Mouse (Mus musculus) splenic B cell, adult 2 months (primary cell): ENCODE results near the gene G2e3.

Experiments used
- DNase-seq: peaks from one replicate; pipeline ENCODE4 v3.0.0-alpha.2; 2011; ENCODE audit warnings: low read depth, low spot score
- H3K27me3 ChIP-seq: 2 replicates; pipeline ENCODE4 v1.6.1; 2012; ENCODE audit warnings: mild to moderate bottlenecking, low read length, moderate library complexity, mixed read lengths; ENCODE audit not compliant: control insufficient read depth, poor library complexity, insufficient read depth, severe bottlenecking
- H3K36me3 ChIP-seq: 2 replicates; pipeline ENCODE4 v1.6.1; 2012; ENCODE audit warnings: mild to moderate bottlenecking, low read length, moderate library complexity, mixed read lengths; ENCODE audit not compliant: control insufficient read depth, poor library complexity, insufficient read depth, severe bottlenecking

The G2e3 gene

GRCm38 (mm10) chr12:51347988-51348697, at the start of gene G2e3:
Gene G2e3 (plus strand): TSS chr12:51348061.
- DNase-seq: peak; percentile 78
- Histone ChIP-seq H3K27me3 (no peaks in the 10 kb centered on the region), H3K36me3 (no peaks in the 10 kb centered on the region)

- DNase-seq: no peak
- Histone ChIP-seq H3K36me3 (no peaks in the 10 kb centered on the region), H3K27me3 (no peaks in the 10 kb centered on the region)
These were observed 24.3 kb upstream of the G2e3 start for GRCm38 (mm10) chr12:51323604-51324003.

- no peak for DNase-seq
- H3K36me3 ChIP-seq: no peaks in the 10 kb centered on the region
- no peaks in the 10 kb centered on the region for H3K27me3 ChIP-seq
These were observed 21.0 kb upstream of the G2e3 start for GRCm38 (mm10) chr12:51326819-51327218.

- DNase-seq: no peak
These were observed 10.8 kb upstream of the G2e3 start for GRCm38 (mm10) chr12:51337014-51337413.

GRCm38 (mm10) chr12:51346121-51346520, 1.7 kb upstream of the G2e3 start:
- no peaks in the 10 kb centered on the region for H3K27me3 ChIP-seq
- DNase-seq: no peak
- H3K36me3 ChIP-seq: no peaks in the 10 kb centered on the region

More at GRCm38 (mm10) chr12:51337014-51337413, 10.8 kb upstream of the G2e3 start:
- no peaks in the 10 kb centered on the region for H3K36me3 ChIP-seq
- no peaks in the 10 kb centered on the region; the same call in 1 of the 2 replicates for H3K27me3 ChIP-seq

GRCm38 (mm10) chr12:51348698-51348998, 787 bp downstream of the G2e3 start:
- no peak for DNase-seq
- no peaks in the 10 kb centered on the region for H3K36me3 ChIP-seq
- no peaks in the 10 kb centered on the region for H3K27me3 ChIP-seq

- Histone ChIP-seq H3K36me3 (peaks cover 5% of the 10 kb centered on the region; the same call in 1 of the 2 replicates), H3K27me3 (no peaks in the 10 kb centered on the region)
- DNase-seq: peak; percentile 17
These were observed 7.4 kb downstream of the G2e3 start for GRCm38 (mm10) chr12:51355296-51355695.

GRCm38 (mm10) chr12:51361294-51361693, 13.4 kb downstream of the G2e3 start:
- no peak for DNase-seq
- H3K36me3 ChIP-seq: peaks cover 10% of the 10 kb centered on the region
- H3K27me3 ChIP-seq: no peaks in the 10 kb centered on the region

- DNase-seq: no peak
- peaks cover 10% of the 10 kb centered on the region for H3K36me3 ChIP-seq
- H3K27me3 ChIP-seq: no peaks in the 10 kb centered on the region
These were observed 15.0 kb downstream of the G2e3 start for GRCm38 (mm10) chr12:51362898-51363297.

- H3K36me3 ChIP-seq: peaks cover 9% of the 10 kb centered on the region; the same call in 1 of the 2 replicates
- DNase-seq: no peak
- H3K27me3 ChIP-seq: no peaks in the 10 kb centered on the region
These were observed 20.6 kb downstream of the G2e3 start for GRCm38 (mm10) chr12:51368504-51368903.

GRCm38 (mm10) chr12:51377003-51377887, 29.4 kb downstream of the G2e3 start, which contains the start of gene Scfd1:
Gene Scfd1 (plus strand): TSS chr12:51377510.
- no peaks in the 10 kb centered on the region for H3K27me3 ChIP-seq
- DNase-seq: peak; percentile 94
- no peaks in the 10 kb centered on the region for H3K36me3 ChIP-seq

- Histone ChIP-seq H3K27me3 (no peaks in the 10 kb centered on the region), H3K36me3 (no peaks in the 10 kb centered on the region)
- no peak for DNase-seq
These were observed 30.0 kb downstream of the G2e3 start for GRCm38 (mm10) chr12:51377888-51378190.

- H3K27me3 ChIP-seq: no peaks in the 10 kb centered on the region
- no peak for DNase-seq
- peaks cover 16% of the 10 kb centered on the region; the same call in 1 of the 2 replicates for H3K36me3 ChIP-seq
These were observed 52.0 kb downstream of the G2e3 start for GRCm38 (mm10) chr12:51399871-51400270.

GRCm38 (mm10) chr12:51402060-51402698, 54.3 kb downstream of the G2e3 start:
- Histone ChIP-seq H3K36me3 (peaks cover 13% of the 10 kb centered on the region), H3K27me3 (no peaks in the 10 kb centered on the region)
- DNase-seq: peak; percentile 32
